Mouse (Mus musculus): ENCODE data around the gene Arl5c. TPM values are rescaled to one million over a fixed set of nuclear protein-coding genes. Genes with fewer than 3 reads are reported as not detected.

The Arl5c gene
- polyA plus RNA-seq, 1 experiment = 28.9 TPM

GRCm38 (mm10) chr11:97972434-97972833 is 23.5 kb downstream of the Arl5c start:
- TF ChIP-seq CTCF (IDR thresholded peaks at IDR 0.05; ENCODE audit: extremely low read depth, insufficient read depth, insufficient read length, insufficient replicate concordance) = no peak
- TF ChIP-seq POLR2A (IDR thresholded peaks at IDR 0.05; ENCODE audit: low read depth, low read length) = no peak
- WGBS = 83% methylated on average over 2 of the region's 2 CpGs
- H3K36me3 ChIP-seq (ENCODE audit: control insufficient read depth, insufficient read depth, low read length) = no peaks in the 10 kb centered on the region
- H3K27me3 ChIP-seq (ENCODE audit: control insufficient read depth, insufficient read depth, low read length) = no peaks in the 10 kb centered on the region
- no peak for DNase-seq (ENCODE audit: low read depth in 1 of 2, low spot score in 2 of 2)
- no peak overlapping the region for H3K4me3 ChIP-seq (ENCODE audit: extremely low read depth, insufficient read depth, insufficient read length)
- H3K4me1 ChIP-seq (ENCODE audit: control insufficient read depth, insufficient read depth, insufficient read length) = no peaks in the 10 kb centered on the region
- no peak overlapping the region for H3K27ac ChIP-seq (ENCODE audit: insufficient read depth, low read length)

GRCm38 (mm10) chr11:97971232-97971631 is 24.7 kb downstream of the Arl5c start:
- Histone ChIP-seq H3K27me3 (ENCODE audit: control insufficient read depth, insufficient read depth, low read length) (no peaks in the 10 kb centered on the region), H3K4me1 (ENCODE audit: control insufficient read depth, insufficient read depth, insufficient read length) (no peaks in the 10 kb centered on the region), H3K4me3 (ENCODE audit: extremely low read depth, insufficient read depth, insufficient read length) (no peak overlapping the region), H3K36me3 (ENCODE audit: control insufficient read depth, insufficient read depth, low read length) (no peaks in the 10 kb centered on the region), H3K27ac (ENCODE audit: insufficient read depth, low read length) (no peak overlapping the region)
- TF ChIP-seq CTCF (IDR thresholded peaks at IDR 0.05; ENCODE audit: extremely low read depth, insufficient read depth, insufficient read length, insufficient replicate concordance) (no peak), POLR2A (IDR thresholded peaks at IDR 0.05; ENCODE audit: low read depth, low read length) (no peak)
- no peak for DNase-seq (ENCODE audit: low read depth in 1 of 2, low spot score in 2 of 2)
- 39% methylated on average over 7 of the region's 7 CpGs for WGBS

GRCm38 (mm10) chr11:97970771-97971170 is 25.2 kb downstream of the Arl5c start:
- H3K36me3 ChIP-seq (ENCODE audit: control insufficient read depth, insufficient read depth, low read length) = no peaks in the 10 kb centered on the region
- H3K4me1 ChIP-seq (ENCODE audit: control insufficient read depth, insufficient read depth, insufficient read length) = no peaks in the 10 kb centered on the region
- TF ChIP-seq POLR2A (IDR thresholded peaks at IDR 0.05; ENCODE audit: low read depth, low read length) (no peak), CTCF (IDR thresholded peaks at IDR 0.05; ENCODE audit: extremely low read depth, insufficient read depth, insufficient read length, insufficient replicate concordance) (no peak)
- WGBS = 89% methylated on average over 7 of the region's 7 CpGs
- no peak overlapping the region for H3K27ac ChIP-seq (ENCODE audit: insufficient read depth, low read length)
- no peak for DNase-seq (ENCODE audit: low read depth in 1 of 2, low spot score in 2 of 2)
- no peaks in the 10 kb centered on the region for H3K27me3 ChIP-seq (ENCODE audit: control insufficient read depth, insufficient read depth, low read length)
- no peak overlapping the region for H3K4me3 ChIP-seq (ENCODE audit: extremely low read depth, insufficient read depth, insufficient read length)

- Histone ChIP-seq H3K36me3 (ENCODE audit: control insufficient read depth, insufficient read depth, low read length) (no peaks in the 10 kb centered on the region), H3K4me1 (ENCODE audit: control insufficient read depth, insufficient read depth, insufficient read length) (no peaks in the 10 kb centered on the region), H3K27ac (ENCODE audit: insufficient read depth, low read length) (no peak overlapping the region), H3K4me3 (ENCODE audit: extremely low read depth, insufficient read depth, insufficient read length) (no peak overlapping the region), H3K27me3 (ENCODE audit: control insufficient read depth, insufficient read depth, low read length) (no peaks in the 10 kb centered on the region)
- 84% methylated on average over 5 of the region's 5 CpGs for WGBS
- TF ChIP-seq CTCF (IDR thresholded peaks at IDR 0.05; ENCODE audit: extremely low read depth, insufficient read depth, insufficient read length, insufficient replicate concordance) (no peak), POLR2A (IDR thresholded peaks at IDR 0.05; ENCODE audit: low read depth, low read length) (no peak)
- no peak for DNase-seq (ENCODE audit: low read depth in 1 of 2, low spot score in 2 of 2)
These were observed 27.6 kb downstream of the Arl5c start for GRCm38 (mm10) chr11:97968385-97968784.

- H3K4me3 ChIP-seq (ENCODE audit: extremely low read depth, insufficient read depth, insufficient read length) = no peak overlapping the region
- H3K36me3 ChIP-seq (ENCODE audit: control insufficient read depth, insufficient read depth, low read length) = no peaks in the 10 kb centered on the region
- no peaks in the 10 kb centered on the region for H3K27me3 ChIP-seq (ENCODE audit: control insufficient read depth, insufficient read depth, low read length)
- H3K4me1 ChIP-seq (ENCODE audit: control insufficient read depth, insufficient read depth, insufficient read length) = no peaks in the 10 kb centered on the region
- H3K27ac ChIP-seq (ENCODE audit: insufficient read depth, low read length) = no peak overlapping the region
- DNase-seq (ENCODE audit: low read depth in 1 of 2, low spot score in 2 of 2) = no peak
- WGBS = 77% methylated on average over 2 of the region's 2 CpGs
- no peak for TF ChIP-seq POLR2A (IDR thresholded peaks at IDR 0.05; ENCODE audit: low read depth, low read length)
- TF ChIP-seq CTCF (IDR thresholded peaks at IDR 0.05; ENCODE audit: extremely low read depth, insufficient read depth, insufficient read length, insufficient replicate concordance) = no peak
These were observed 28.9 kb downstream of the Arl5c start for GRCm38 (mm10) chr11:97967114-97967513.

GRCm38 (mm10) chr11:97960907-97961306 is 35.1 kb downstream of the Arl5c start:
- WGBS = 97% methylated on average over 1 of the region's 1 CpGs
- TF ChIP-seq CTCF (IDR thresholded peaks at IDR 0.05; ENCODE audit: extremely low read depth, insufficient read depth, insufficient read length, insufficient replicate concordance) (peak; percentile 37; the same call in 1 of the 2 replicates), POLR2A (IDR thresholded peaks at IDR 0.05; ENCODE audit: low read depth, low read length) (no peak)
- no peaks in the 10 kb centered on the region for H3K36me3 ChIP-seq (ENCODE audit: control insufficient read depth, insufficient read depth, low read length)
- H3K27me3 ChIP-seq (ENCODE audit: control insufficient read depth, insufficient read depth, low read length) = no peaks in the 10 kb centered on the region
- peak in 1 of 2 experiments; percentile 29 for DNase-seq (ENCODE audit: low read depth in 1 of 2, low spot score in 2 of 2)
- H3K4me1 ChIP-seq (ENCODE audit: control insufficient read depth, insufficient read depth, insufficient read length) = peaks cover 5% of the 10 kb centered on the region; the same call in 1 of the 2 replicates
- H3K4me3 ChIP-seq (ENCODE audit: extremely low read depth, insufficient read depth, insufficient read length) = no peak overlapping the region
- no peak overlapping the region for H3K27ac ChIP-seq (ENCODE audit: insufficient read depth, low read length)

- no peaks in the 10 kb centered on the region for H3K27me3 ChIP-seq (ENCODE audit: control insufficient read depth, insufficient read depth, low read length)
- H3K36me3 ChIP-seq (ENCODE audit: control insufficient read depth, insufficient read depth, low read length) = no peaks in the 10 kb centered on the region
- whole genome bisulfite sequencing = 90% methylated on average over 5 of the region's 5 CpGs
- no peak overlapping the region for H3K27ac ChIP-seq (ENCODE audit: insufficient read depth, low read length)
- H3K4me1 ChIP-seq (ENCODE audit: control insufficient read depth, insufficient read depth, insufficient read length) = peaks cover 5% of the 10 kb centered on the region; the same call in 1 of the 2 replicates
- DNase-seq (ENCODE audit: low read depth in 1 of 2, low spot score in 2 of 2) = no peak
- TF ChIP-seq CTCF (IDR thresholded peaks at IDR 0.05; ENCODE audit: extremely low read depth, insufficient read depth, insufficient read length, insufficient replicate concordance) (no peak), POLR2A (IDR thresholded peaks at IDR 0.05; ENCODE audit: low read depth, low read length) (no peak)
- no peak overlapping the region for H3K4me3 ChIP-seq (ENCODE audit: extremely low read depth, insufficient read depth, insufficient read length)
These were observed 36.7 kb downstream of the Arl5c start for GRCm38 (mm10) chr11:97959300-97959680.
